Mouse (Mus musculus): ENCODE results near the gene Il12rb1. TPM values are rescaled to one million over a fixed set of nuclear protein-coding genes. Genes with fewer than 3 reads are reported as not detected.

Gene Il12rb1
- 0.07 and 0.54 TPM in 2 replicates for polyA plus RNA-seq (2015; fragmentation: Nextera tagmentation; extraction: Ambion mirVana)

- no peak within 1 kb of the TSS for H3K27ac ChIP-seq
- H3K9ac ChIP-seq = no peak within 1 kb of the TSS
- H3K4me2 ChIP-seq = no peak within 1 kb of the TSS
- 62% methylated on average over 5 of the region's 5 CpGs for WGBS
- H3K4me3 ChIP-seq = no peak within 1 kb of the TSS
- H3K36me3 ChIP-seq = no peaks in the 10 kb centered on the region
- no peaks in the 10 kb centered on the region for H3K9me3 ChIP-seq
- peaks cover 37% of the 10 kb centered on the region for H3K27me3 ChIP-seq
- ATAC-seq (ENCODE audit: insufficient number of reproducible peaks, insufficient read depth, low FRiP score, low TSS enrichment, low read depth) = no peak
- peaks cover 22% of the 10 kb centered on the region for H3K4me1 ChIP-seq
These were observed at the start of gene Il12rb1 for GRCm38 (mm10) chr8:70808239-70808638. Gene Il12rb1 (plus strand): TSS chr8:70808449.

- peaks cover 33% of the 10 kb centered on the region for H3K4me1 ChIP-seq
- H3K4me2 ChIP-seq = peak overlapping the region; percentile 99; the same call in 1 of the 2 replicates
These were observed 49.4 kb upstream of the Il12rb1 start for GRCm38 (mm10) chr8:70758616-70759561.

GRCm38 (mm10) chr8:70760350-70760749 lies 47.9 kb upstream of the Il12rb1 start:
- Histone ChIP-seq H3K4me1 (peaks cover 30% of the 10 kb centered on the region), H3K9ac (peak overlapping the region; percentile 85), H3K9me3 (no peaks in the 10 kb centered on the region), H3K27me3 (no peaks in the 10 kb centered on the region), H3K4me3 (peak overlapping the region; percentile 68), H3K36me3 (peaks cover 36% of the 10 kb centered on the region), H3K4me2 (peak overlapping the region; percentile 99), H3K27ac (peak overlapping the region; percentile 68; the same call in 1 of the 2 replicates)
- WGBS = under 1% methylated on average over 22 of the region's 22 CpGs
- peak; percentile 0; the same call in 1 of the 2 replicates for ATAC-seq (ENCODE audit: insufficient number of reproducible peaks, insufficient read depth, low FRiP score, low TSS enrichment, low read depth)

More at GRCm38 (mm10) chr8:70758616-70759561, 49.4 kb upstream of the Il12rb1 start:
- no peaks in the 10 kb centered on the region for H3K27me3 ChIP-seq
- H3K27ac ChIP-seq = no peak overlapping the region
- H3K9me3 ChIP-seq = no peaks in the 10 kb centered on the region
- ATAC-seq (ENCODE audit: insufficient number of reproducible peaks, insufficient read depth, low FRiP score, low TSS enrichment, low read depth) = no peak
- H3K4me3 ChIP-seq = no peak overlapping the region
- WGBS = 72% methylated on average over 19 of the region's 19 CpGs
- peaks cover 35% of the 10 kb centered on the region for H3K36me3 ChIP-seq
- H3K9ac ChIP-seq = 0 out of 2 replicates have a peak overlapping the region, but pooled peaks have one; percentile 27

- peak; percentile 94 for ATAC-seq (ENCODE audit: insufficient number of reproducible peaks, insufficient read depth, low FRiP score, low TSS enrichment, low read depth)
- peaks cover 30% of the 10 kb centered on the region for H3K4me1 ChIP-seq
- H3K27ac ChIP-seq = peak within 1 kb of the TSS; percentile 68
These were observed 47.4 kb upstream of the Il12rb1 start, which contains the start of gene Mpv17l2 for GRCm38 (mm10) chr8:70760775-70761406. Gene Mpv17l2 (minus strand): TSS chr8:70760946.

GRCm38 (mm10) chr8:70762118-70762517 lies 46.1 kb upstream of the Il12rb1 start:
- peaks cover 23% of the 10 kb centered on the region for H3K36me3 ChIP-seq
- H3K4me1 ChIP-seq = peaks cover 39% of the 10 kb centered on the region
- H3K9me3 ChIP-seq = no peaks in the 10 kb centered on the region
- H3K4me2 ChIP-seq = no peak overlapping the region
- no peak overlapping the region for H3K9ac ChIP-seq
- H3K27ac ChIP-seq = no peak overlapping the region
- no peak for ATAC-seq (ENCODE audit: insufficient number of reproducible peaks, insufficient read depth, low FRiP score, low TSS enrichment, low read depth)
- no peaks in the 10 kb centered on the region for H3K27me3 ChIP-seq
- 89% methylated on average over 1 of the region's 1 CpGs for WGBS
- H3K4me3 ChIP-seq = no peak overlapping the region

More at GRCm38 (mm10) chr8:70760775-70761406, 47.4 kb upstream of the Il12rb1 start, which contains the start of gene Mpv17l2:
- Histone ChIP-seq H3K4me3 (peak within 1 kb of the TSS; percentile 68), H3K27me3 (no peaks in the 10 kb centered on the region), H3K9me3 (no peaks in the 10 kb centered on the region), H3K9ac (peak within 1 kb of the TSS; percentile 85), H3K4me2 (peak within 1 kb of the TSS; percentile 99), H3K36me3 (peaks cover 35% of the 10 kb centered on the region)
- under 1% methylated on average over 55 of the region's 55 CpGs for WGBS

DNA sequence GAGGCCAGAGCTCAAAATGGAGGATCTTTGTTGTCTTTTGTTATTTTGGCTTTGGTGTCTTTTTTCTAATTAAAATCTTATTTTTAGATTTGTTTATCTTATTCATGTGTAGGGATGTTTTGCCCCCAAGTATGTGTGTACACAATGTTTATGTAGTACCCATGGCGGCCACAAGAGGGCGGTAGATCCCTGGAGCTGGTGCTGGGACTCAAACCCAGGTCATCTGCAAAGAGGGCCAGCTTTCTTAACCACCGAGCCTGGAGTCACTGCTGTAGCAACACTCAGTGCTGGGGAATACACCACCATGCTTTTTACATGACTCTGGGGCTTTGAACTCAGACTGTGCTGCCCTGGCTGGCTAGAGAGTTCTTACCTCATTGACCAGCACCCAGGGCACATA lies 44.9 kb upstream of the Il12rb1 start:
- H3K4me1 ChIP-seq = peaks cover 40% of the 10 kb centered on the region
- no peak overlapping the region for H3K4me2 ChIP-seq
- H3K27me3 ChIP-seq = no peaks in the 10 kb centered on the region
- no peak overlapping the region for H3K27ac ChIP-seq
- no peak for ATAC-seq (ENCODE audit: insufficient number of reproducible peaks, insufficient read depth, low FRiP score, low TSS enrichment, low read depth)
- H3K9ac ChIP-seq = no peak overlapping the region
- H3K4me3 ChIP-seq = no peak overlapping the region
- no peaks in the 10 kb centered on the region for H3K9me3 ChIP-seq
- WGBS = 5% methylated on average over 3 of the region's 3 CpGs
- peaks cover 22% of the 10 kb centered on the region for H3K36me3 ChIP-seq

- H3K9me3 ChIP-seq = no peaks in the 10 kb centered on the region
- H3K9ac ChIP-seq = no peak overlapping the region
- peaks cover 34% of the 10 kb centered on the region for H3K4me1 ChIP-seq
- no peaks in the 10 kb centered on the region for H3K27me3 ChIP-seq
- no peak overlapping the region for H3K4me2 ChIP-seq
- H3K27ac ChIP-seq = no peak overlapping the region
- no peak for ATAC-seq (ENCODE audit: insufficient number of reproducible peaks, insufficient read depth, low FRiP score, low TSS enrichment, low read depth)
- WGBS = 84% methylated on average over 8 of the region's 8 CpGs
- no peak overlapping the region for H3K4me3 ChIP-seq
- peaks cover 25% of the 10 kb centered on the region for H3K36me3 ChIP-seq
These were observed 44.2 kb upstream of the Il12rb1 start for GRCm38 (mm10) chr8:70764026-70764425.

DNA sequence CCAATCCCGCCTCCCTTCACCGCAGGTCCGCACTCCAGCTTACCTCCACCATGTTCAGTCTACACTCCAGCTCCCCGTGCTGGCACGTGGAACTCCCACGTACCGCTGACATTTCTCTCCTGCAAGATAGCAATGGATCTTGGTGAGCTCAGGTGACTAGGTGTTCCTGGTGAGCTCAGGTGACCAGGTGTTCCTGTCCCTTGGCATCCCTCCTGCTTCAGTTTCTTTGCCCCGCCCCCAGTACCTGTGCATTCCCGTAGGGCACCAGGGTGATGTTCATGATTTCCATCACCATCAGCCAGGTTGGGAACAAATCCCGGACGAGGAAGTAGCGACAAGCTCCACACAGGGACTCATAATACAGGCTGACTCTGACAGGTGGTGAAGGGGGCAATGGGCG lies 43.6 kb upstream of the Il12rb1 start:
- no peak overlapping the region for H3K9ac ChIP-seq

DNA sequence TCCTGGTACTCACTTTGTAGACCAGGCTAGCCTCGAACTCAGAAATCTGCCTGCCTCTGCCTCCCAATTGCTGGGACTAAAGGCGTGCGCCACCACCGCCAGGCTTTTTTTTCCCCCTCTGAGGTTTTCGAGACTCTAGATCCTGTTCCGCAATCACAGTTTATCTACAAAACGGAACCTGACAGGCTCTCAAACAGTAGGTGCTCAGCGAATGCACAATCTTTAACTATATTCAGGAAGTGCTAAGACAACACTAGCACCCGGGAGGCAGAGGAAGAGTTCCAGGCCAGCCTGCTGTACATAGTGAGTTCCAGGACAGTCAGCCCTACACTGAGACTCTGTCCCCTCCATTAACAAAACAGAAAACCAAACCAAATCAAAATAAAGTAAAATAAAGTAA lies 42.9 kb upstream of the Il12rb1 start:
- Histone ChIP-seq H3K27ac (no peak overlapping the region), H3K27me3 (no peaks in the 10 kb centered on the region), H3K9me3 (no peaks in the 10 kb centered on the region), H3K4me3 (peak overlapping the region; percentile 48), H3K9ac (peak overlapping the region; percentile 72; the same call in 1 of the 2 replicates), H3K4me2 (peak overlapping the region; percentile 92), H3K4me1 (peaks cover 25% of the 10 kb centered on the region), H3K36me3 (peaks cover 37% of the 10 kb centered on the region)
- 74% methylated on average over 9 of the region's 9 CpGs for WGBS
- ATAC-seq (ENCODE audit: insufficient number of reproducible peaks, insufficient read depth, low FRiP score, low TSS enrichment, low read depth) = no peak

More for the DNA sequence above, 43.6 kb upstream of the Il12rb1 start:
- Histone ChIP-seq H3K4me1 (peaks cover 30% of the 10 kb centered on the region), H3K36me3 (peaks cover 30% of the 10 kb centered on the region), H3K4me3 (no peak overlapping the region), H3K4me2 (no peak overlapping the region), H3K27me3 (no peaks in the 10 kb centered on the region), H3K27ac (no peak overlapping the region), H3K9me3 (no peaks in the 10 kb centered on the region)
- no peak for ATAC-seq (ENCODE audit: insufficient number of reproducible peaks, insufficient read depth, low FRiP score, low TSS enrichment, low read depth)
- WGBS = 92% methylated on average over 13 of the region's 13 CpGs

GRCm38 (mm10) chr8:70765838-70766570 lies 42.2 kb upstream of the Il12rb1 start:
- H3K27ac ChIP-seq = 0 out of 2 replicates have a peak overlapping the region, but pooled peaks have one; percentile 2
- WGBS = 2% methylated on average over 34 of the region's 34 CpGs
- H3K4me2 ChIP-seq = peak overlapping the region; percentile 92
- H3K36me3 ChIP-seq = peaks cover 44% of the 10 kb centered on the region
- no peak for ATAC-seq (ENCODE audit: insufficient number of reproducible peaks, insufficient read depth, low FRiP score, low TSS enrichment, low read depth)
- H3K9me3 ChIP-seq = no peaks in the 10 kb centered on the region
- no peaks in the 10 kb centered on the region for H3K27me3 ChIP-seq
- H3K4me1 ChIP-seq = peaks cover 25% of the 10 kb centered on the region
- H3K9ac ChIP-seq = peak overlapping the region; percentile 72
- peak overlapping the region; percentile 48 for H3K4me3 ChIP-seq

Measured in embryonic facial prominence, embryonic 13.5 days (tissue).